Mouse (Mus musculus): ENCODE data around the gene Sh2b3. TPM values are rescaled to one million over a fixed set of nuclear protein-coding genes. Genes with fewer than 3 reads are reported as not detected.

Gene Sh2b3
- polyA plus RNA-seq (2014; fragmentation: Nextera tagmentation; extraction: Ambion mirVana), result 15.4 and 16.3 TPM in 2 replicates

DNA sequence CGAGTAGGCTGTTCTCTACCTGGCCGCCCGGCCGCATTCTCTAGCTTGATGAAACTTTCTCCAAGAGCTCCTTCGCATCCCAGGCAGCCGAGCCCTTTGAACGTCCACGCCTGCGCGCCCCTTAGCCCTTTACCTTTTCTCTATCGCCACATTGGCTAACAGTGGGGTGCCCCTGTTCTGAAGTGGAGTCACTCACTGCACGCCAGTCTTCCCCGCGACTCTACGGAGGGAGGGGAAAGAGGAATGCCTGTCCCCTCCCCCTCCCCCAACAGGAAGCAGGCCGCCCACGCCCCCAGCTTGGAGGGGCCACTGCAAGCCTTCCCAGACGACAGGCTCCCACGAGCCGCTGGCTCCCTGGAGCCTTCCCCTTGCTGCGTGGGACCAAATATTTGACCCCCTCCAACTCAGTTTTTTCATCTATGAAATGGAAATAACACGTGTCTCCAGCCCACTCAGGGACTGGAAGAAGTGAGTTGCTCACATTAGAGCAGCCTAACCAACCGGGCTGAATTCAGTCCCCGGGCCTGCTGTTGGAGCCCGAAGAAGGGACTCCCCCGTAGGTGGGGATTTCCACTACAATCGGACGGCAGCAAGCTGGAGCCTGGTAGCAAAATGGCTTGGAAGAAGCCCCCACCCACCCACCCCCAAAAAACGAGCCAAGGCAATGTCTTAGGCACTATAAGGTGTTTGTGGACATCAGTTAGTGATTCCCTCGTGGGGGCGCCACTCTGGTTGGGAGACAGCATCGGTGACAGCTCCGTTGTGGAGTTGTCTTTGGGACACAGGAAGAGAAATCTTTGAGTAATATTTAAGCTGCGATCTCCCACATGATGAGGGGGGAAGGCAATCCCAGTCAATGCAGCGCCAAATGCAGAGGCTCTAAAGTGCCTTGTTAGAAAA lies at the start of gene Sh2b3:
Gene Sh2b3 (minus strand): TSS at position 206 of the 900 bp plus-strand sequence.
- Histone ChIP-seq H3K36me3 (ENCODE audit: control insufficient read depth, insufficient read depth, low read length) (no peaks in the 10 kb centered on the region), H3K27ac (ENCODE audit: low read depth) (peak within 1 kb of the TSS; percentile 81), H3K27me3 (replicated peaks; ENCODE audit: control insufficient read depth, insufficient read depth, low read length) (0 out of 2 replicates have a peak, but pooled peaks cover 4% of the 10 kb centered on the region), H3K4me3 (ENCODE audit: low read depth, low read length) (peak within 1 kb of the TSS; percentile 73), H3K4me2 (ENCODE audit: low read length) (peak within 1 kb of the TSS; percentile 63), H3K9me3 (ENCODE audit: control insufficient read depth, low read length) (no peaks in the 10 kb centered on the region), H3K9ac (ENCODE audit: low read length) (peak within 1 kb of the TSS; percentile 74), H3K4me1 (replicated peaks; ENCODE audit: control insufficient read depth, insufficient read depth, low read length) (peaks cover 38% of the 10 kb centered on the region)
- ATAC-seq (replicated peaks; ENCODE audit: low FRiP score, low TSS enrichment, low read depth) (peak; percentile 34; the same call in 1 of the 2 replicates), DNase-seq (ENCODE audit: low spot score) (peak; percentile 70)
- WGBS, result 1% methylated on average over 35 of the region's 35 CpGs

DNA sequence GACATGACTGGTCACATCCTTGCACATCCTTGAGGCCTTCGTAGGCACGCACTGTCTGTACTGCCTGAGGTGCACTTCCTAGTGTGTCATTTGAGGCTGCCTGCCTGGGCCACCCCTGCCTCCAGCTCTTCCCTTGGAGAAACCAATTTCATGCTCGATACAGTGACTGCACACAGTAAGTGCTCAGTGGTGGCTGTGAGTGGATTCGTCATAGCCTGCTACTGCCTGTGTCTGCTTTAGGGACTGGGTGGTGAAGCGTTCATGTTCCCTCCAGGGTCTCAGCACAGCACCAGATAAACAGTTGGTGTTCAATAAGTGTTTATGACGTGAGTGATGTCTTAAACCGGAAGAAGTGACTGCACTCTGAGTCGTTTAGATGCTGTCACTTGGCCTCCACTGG lies 45.9 kb upstream of the Sh2b3 start:
- Histone ChIP-seq H3K4me2 (ENCODE audit: low read length) (no peak overlapping the region), H3K9me3 (ENCODE audit: control insufficient read depth, low read length) (no peaks in the 10 kb centered on the region), H3K4me1 (replicated peaks; ENCODE audit: control insufficient read depth, insufficient read depth, low read length) (no peaks in the 10 kb centered on the region), H3K36me3 (ENCODE audit: control insufficient read depth, insufficient read depth, low read length) (0 out of 2 replicates have a peak, but pooled peaks cover 5% of the 10 kb centered on the region), H3K27ac (ENCODE audit: low read depth) (no peak overlapping the region), H3K9ac (ENCODE audit: low read length) (no peak overlapping the region), H3K4me3 (ENCODE audit: low read depth, low read length) (no peak overlapping the region), H3K27me3 (replicated peaks; ENCODE audit: control insufficient read depth, insufficient read depth, low read length) (no peaks in the 10 kb centered on the region)
- DNase-seq (ENCODE audit: low spot score), result no peak
- 75% methylated on average over 8 of the region's 8 CpGs for WGBS
- no peak for ATAC-seq (replicated peaks; ENCODE audit: low FRiP score, low TSS enrichment, low read depth)

GRCm38 (mm10) chr5:121879211-121879610 lies 41.8 kb upstream of the Sh2b3 start:
- DNase-seq (ENCODE audit: low spot score) (peak; percentile 70), ATAC-seq (replicated peaks; ENCODE audit: low FRiP score, low TSS enrichment, low read depth) (no peak)
- H3K27me3 ChIP-seq (replicated peaks; ENCODE audit: control insufficient read depth, insufficient read depth, low read length), result no peaks in the 10 kb centered on the region
- no peak overlapping the region for H3K9ac ChIP-seq (ENCODE audit: low read length)
- H3K9me3 ChIP-seq (ENCODE audit: control insufficient read depth, low read length), result no peaks in the 10 kb centered on the region
- no peak overlapping the region for H3K4me2 ChIP-seq (ENCODE audit: low read length)
- H3K36me3 ChIP-seq (ENCODE audit: control insufficient read depth, insufficient read depth, low read length), result 0 out of 2 replicates have a peak, but pooled peaks cover 3% of the 10 kb centered on the region
- 61% methylated on average over 6 of the region's 6 CpGs for WGBS
- no peaks in the 10 kb centered on the region for H3K4me1 ChIP-seq (replicated peaks; ENCODE audit: control insufficient read depth, insufficient read depth, low read length)
- no peak overlapping the region for H3K4me3 ChIP-seq (ENCODE audit: low read depth, low read length)
- H3K27ac ChIP-seq (ENCODE audit: low read depth), result no peak overlapping the region

- Histone ChIP-seq H3K4me3 (ENCODE audit: low read depth, low read length) (no peak overlapping the region), H3K9ac (ENCODE audit: low read length) (no peak overlapping the region), H3K27ac (ENCODE audit: low read depth) (no peak overlapping the region), H3K36me3 (ENCODE audit: control insufficient read depth, insufficient read depth, low read length) (0 out of 2 replicates have a peak, but pooled peaks cover 3% of the 10 kb centered on the region), H3K4me1 (replicated peaks; ENCODE audit: control insufficient read depth, insufficient read depth, low read length) (no peaks in the 10 kb centered on the region), H3K27me3 (replicated peaks; ENCODE audit: control insufficient read depth, insufficient read depth, low read length) (no peaks in the 10 kb centered on the region), H3K9me3 (ENCODE audit: control insufficient read depth, low read length) (no peaks in the 10 kb centered on the region), H3K4me2 (ENCODE audit: low read length) (no peak overlapping the region)
- 84% methylated on average over 17 of the region's 17 CpGs for WGBS
- DNase-seq (ENCODE audit: low spot score) (no peak), ATAC-seq (replicated peaks; ENCODE audit: low FRiP score, low TSS enrichment, low read depth) (no peak)
Measured at GRCm38 (mm10) chr5:121878703-121879102, 41.3 kb upstream of the Sh2b3 start.

GRCm38 (mm10) chr5:121876901-121877300 lies 39.5 kb upstream of the Sh2b3 start:
- H3K9me3 ChIP-seq (ENCODE audit: control insufficient read depth, low read length), result no peaks in the 10 kb centered on the region
- WGBS, result 83% methylated on average over 12 of the region's 12 CpGs
- ATAC-seq (replicated peaks; ENCODE audit: low FRiP score, low TSS enrichment, low read depth), result no peak

GRCm38 (mm10) chr5:121875041-121875440 lies 37.6 kb upstream of the Sh2b3 start:
- H3K4me2 ChIP-seq (ENCODE audit: low read length), result no peak overlapping the region
- 86% methylated on average over 12 of the region's 12 CpGs for WGBS
- H3K27me3 ChIP-seq (replicated peaks; ENCODE audit: control insufficient read depth, insufficient read depth, low read length), result no peaks in the 10 kb centered on the region
- H3K4me1 ChIP-seq (replicated peaks; ENCODE audit: control insufficient read depth, insufficient read depth, low read length), result no peaks in the 10 kb centered on the region
- DNase-seq (ENCODE audit: low spot score) (no peak), ATAC-seq (replicated peaks; ENCODE audit: low FRiP score, low TSS enrichment, low read depth) (no peak)
- H3K4me3 ChIP-seq (ENCODE audit: low read depth, low read length), result no peak overlapping the region
- no peaks in the 10 kb centered on the region for H3K9me3 ChIP-seq (ENCODE audit: control insufficient read depth, low read length)
- H3K36me3 ChIP-seq (ENCODE audit: control insufficient read depth, insufficient read depth, low read length), result 0 out of 2 replicates have a peak, but pooled peaks cover 9% of the 10 kb centered on the region
- no peak overlapping the region for H3K9ac ChIP-seq (ENCODE audit: low read length)
- no peak overlapping the region for H3K27ac ChIP-seq (ENCODE audit: low read depth)

More at GRCm38 (mm10) chr5:121876901-121877300, 39.5 kb upstream of the Sh2b3 start:
- Histone ChIP-seq H3K36me3 (ENCODE audit: control insufficient read depth, insufficient read depth, low read length) (0 out of 2 replicates have a peak, but pooled peaks cover 9% of the 10 kb centered on the region), H3K4me1 (replicated peaks; ENCODE audit: control insufficient read depth, insufficient read depth, low read length) (no peaks in the 10 kb centered on the region), H3K27me3 (replicated peaks; ENCODE audit: control insufficient read depth, insufficient read depth, low read length) (no peaks in the 10 kb centered on the region), H3K27ac (ENCODE audit: low read depth) (no peak overlapping the region), H3K4me3 (ENCODE audit: low read depth, low read length) (no peak overlapping the region), H3K9ac (ENCODE audit: low read length) (no peak overlapping the region), H3K4me2 (ENCODE audit: low read length) (no peak overlapping the region)
- no peak for DNase-seq (ENCODE audit: low spot score)

- H3K9ac ChIP-seq (ENCODE audit: low read length), result no peak overlapping the region
- peak; percentile 54 for ATAC-seq (replicated peaks; ENCODE audit: low FRiP score, low TSS enrichment, low read depth)
Measured at GRCm38 (mm10) chr5:121872158-121872557, 34.7 kb upstream of the Sh2b3 start.

DNA sequence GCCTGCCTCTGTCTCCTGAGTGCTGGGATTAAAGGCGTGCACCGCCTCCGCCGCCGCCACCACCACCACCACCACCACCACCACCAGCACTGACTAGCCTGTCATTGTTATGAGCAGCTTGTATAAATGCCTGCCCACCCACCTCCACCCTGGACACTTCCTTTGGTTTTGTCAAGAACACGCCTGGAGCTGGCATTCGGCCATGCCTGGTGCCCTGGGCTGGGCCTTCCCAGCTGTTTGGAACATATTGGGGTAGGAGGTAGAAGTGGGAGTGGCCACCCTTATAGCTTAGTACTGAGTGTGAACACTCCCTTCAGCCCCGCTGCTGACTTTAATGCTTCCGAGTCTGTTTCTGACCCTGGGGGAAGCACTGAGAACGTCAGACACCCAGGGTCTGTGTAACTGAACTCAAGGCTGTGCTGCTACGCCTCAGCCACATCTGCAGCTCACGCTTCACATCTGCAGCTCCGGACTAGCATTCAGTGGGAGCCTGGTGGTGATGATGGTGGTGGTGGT lies 34.1 kb upstream of the Sh2b3 start:
- DNase-seq (ENCODE audit: low spot score) (no peak), ATAC-seq (replicated peaks; ENCODE audit: low FRiP score, low TSS enrichment, low read depth) (no peak)
- peaks cover 16% of the 10 kb centered on the region; the same call in 1 of the 2 replicates for H3K36me3 ChIP-seq (ENCODE audit: control insufficient read depth, insufficient read depth, low read length)
- no peak overlapping the region for H3K4me2 ChIP-seq (ENCODE audit: low read length)
- 91% methylated on average over 13 of the region's 13 CpGs for WGBS
- H3K9ac ChIP-seq (ENCODE audit: low read length), result no peak overlapping the region
- H3K9me3 ChIP-seq (ENCODE audit: control insufficient read depth, low read length), result no peaks in the 10 kb centered on the region
- no peak overlapping the region for H3K27ac ChIP-seq (ENCODE audit: low read depth)
- no peaks in the 10 kb centered on the region for H3K4me1 ChIP-seq (replicated peaks; ENCODE audit: control insufficient read depth, insufficient read depth, low read length)
- no peaks in the 10 kb centered on the region for H3K27me3 ChIP-seq (replicated peaks; ENCODE audit: control insufficient read depth, insufficient read depth, low read length)
- H3K4me3 ChIP-seq (ENCODE audit: low read depth, low read length), result no peak overlapping the region

More at GRCm38 (mm10) chr5:121872158-121872557, 34.7 kb upstream of the Sh2b3 start:
- Histone ChIP-seq H3K4me2 (ENCODE audit: low read length) (no peak overlapping the region), H3K4me3 (ENCODE audit: low read depth, low read length) (no peak overlapping the region), H3K9me3 (ENCODE audit: control insufficient read depth, low read length) (no peaks in the 10 kb centered on the region), H3K27me3 (replicated peaks; ENCODE audit: control insufficient read depth, insufficient read depth, low read length) (no peaks in the 10 kb centered on the region), H3K36me3 (ENCODE audit: control insufficient read depth, insufficient read depth, low read length) (peaks cover 16% of the 10 kb centered on the region; the same call in 1 of the 2 replicates), H3K27ac (ENCODE audit: low read depth) (no peak overlapping the region), H3K4me1 (replicated peaks; ENCODE audit: control insufficient read depth, insufficient read depth, low read length) (no peaks in the 10 kb centered on the region)
- peak; percentile 95 for DNase-seq (ENCODE audit: low spot score)
- WGBS, result 13% methylated on average over 4 of the region's 4 CpGs
